Mouse (Mus musculus) liver, embryonic 11.5 days (tissue): ENCODE measurements around the gene Dusp7. TPM values are rescaled to one million over a fixed set of nuclear protein-coding genes. Genes with fewer than 3 reads are reported as not detected.
A peak's percentile ranks its signal among the peaks of the same experiment; 100 is the strongest.

Experiments
- ATAC-seq: fragments of 200-750 bp; cut with Nextera tagmentation; replicated peaks from 2 replicates; pipeline ENCODE4 v1.8.0; 2017; ENCODE audit warnings: moderate number of reproducible peaks, mild to moderate bottlenecking, moderate TSS enrichment, moderate library complexity; ENCODE audit not compliant: low FRiP score
- DNase-seq: peaks from one replicate; pipeline ENCODE4 v3.0.0-alpha.2; 2017; ENCODE audit warnings: low spot score
- H3K27ac ChIP-seq: fragments of 300-500 bp; sonication (generic); 2 replicates; pipeline ENCODE4 v1.5.1; 2014; ENCODE audit warnings: mild to moderate bottlenecking, low read depth, low read length, control low read depth
- H3K27me3 ChIP-seq: fragments of 300-500 bp; sonication (generic); replicated peaks from 2 replicates; pipeline ENCODE4 v1.6.1; 2014; ENCODE audit warnings: low read length, mixed read lengths; ENCODE audit not compliant: control insufficient read depth, insufficient read depth
- H3K36me3 ChIP-seq: fragments of 300-500 bp; sonication (generic); 2 replicates; pipeline ENCODE4 v1.6.1; 2014; ENCODE audit warnings: mild to moderate bottlenecking, low read length, moderate library complexity, mixed read lengths; ENCODE audit not compliant: control insufficient read depth, insufficient read depth
- H3K4me1 ChIP-seq: fragments of 300-500 bp; sonication (generic); replicated peaks from 2 replicates; pipeline ENCODE4 v1.6.1; 2014; ENCODE audit warnings: low read length, mixed read lengths; ENCODE audit not compliant: control insufficient read depth, insufficient read depth
- H3K4me2 ChIP-seq: fragments of 300-500 bp; sonication (generic); 2 replicates; pipeline ENCODE4 v1.6.1; 2014; ENCODE audit warnings: mild to moderate bottlenecking, control low read depth, moderate library complexity
- H3K4me3 ChIP-seq: fragments of 300-500 bp; sonication (generic); 2 replicates; pipeline ENCODE4 v1.5.1; 2014; ENCODE audit warnings: low read depth, low read length, control low read depth
- H3K9ac ChIP-seq: fragments of 300-500 bp; sonication (generic); 2 replicates; pipeline ENCODE4 v1.6.1; 2014; ENCODE audit warnings: low read depth, low read length, control low read depth
- H3K9me3 ChIP-seq: fragments of 300-500 bp; sonication (generic); 2 replicates; pipeline ENCODE4 v1.6.1; 2016; ENCODE audit warnings: low read length, inconsistent platforms, mixed read lengths; ENCODE audit not compliant: control insufficient read depth
- WGBS: fragments of 180-500 bp; shearing (Covaris S2); extraction: QIAGEN DNeasy Blood & Tissue Kit; methylation state at CpG from one replicate; pipeline ENCODE4 v1.1.7; 2014; 5-methylcytosine and 5-hydroxymethylcytosine counted together
- polyA plus RNA-seq: library from polyadenylated mRNA; unstranded; fragments of >200 nt; fragmentation: Nextera tagmentation; extraction: Ambion mirVana; gene quantifications from 2 replicates; pipeline ENCODE4 v1.2.1, GENCODE M21; 2014

Gene Dusp7
- 17.8 and 18.1 TPM in 2 replicates for polyA plus RNA-seq

DNA sequence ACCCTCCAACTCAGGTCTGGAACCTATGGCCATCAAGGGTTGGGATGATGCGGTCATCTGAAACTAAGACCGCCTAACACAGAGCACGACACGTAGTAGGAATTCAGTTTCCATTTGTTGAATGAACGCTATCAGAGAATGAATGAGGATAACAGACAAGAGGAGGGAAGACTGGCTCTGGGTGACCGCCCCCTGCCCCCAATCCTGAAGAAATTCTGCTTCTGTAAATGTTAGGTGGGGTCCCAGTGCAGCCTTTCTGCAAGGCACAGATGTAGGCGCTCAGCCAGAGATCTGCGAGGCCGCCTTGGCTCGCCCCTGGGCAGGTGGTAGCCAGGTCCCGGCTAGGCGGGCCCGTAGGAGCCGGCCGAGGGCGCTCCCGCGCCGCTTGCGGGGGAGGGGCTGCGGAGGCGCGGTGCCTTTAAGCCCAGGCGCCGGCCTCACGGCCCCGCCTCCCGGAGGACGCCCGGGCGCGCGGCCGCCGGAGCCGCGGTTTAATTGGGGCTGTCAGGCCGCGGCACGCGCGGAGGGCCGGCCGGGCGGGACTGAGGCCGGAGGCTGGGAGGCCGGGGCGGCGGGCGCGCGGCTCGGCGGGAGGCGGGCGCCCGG is at the start of gene Dusp7:
TSS of gene Dusp7 (plus strand) at position 521 of the 606 bp plus-strand sequence.
- H3K9me3 ChIP-seq, result no peaks in the 10 kb centered on the region
- H3K4me1 ChIP-seq, result peaks cover 33% of the 10 kb centered on the region
- H3K4me3 ChIP-seq, result peak within 1 kb of the TSS; percentile 84
- peak within 1 kb of the TSS; percentile 95 for H3K27ac ChIP-seq
- peak; percentile 82 for DNase-seq
- H3K36me3 ChIP-seq, result peaks cover 14% of the 10 kb centered on the region
- H3K4me2 ChIP-seq, result peak within 1 kb of the TSS; percentile 96
- peak within 1 kb of the TSS; percentile 92 for H3K9ac ChIP-seq
- WGBS, result under 1% methylated on average over 48 of the region's 57 CpGs
- no peaks in the 10 kb centered on the region for H3K27me3 ChIP-seq
- peak; percentile 68 for ATAC-seq

DNA sequence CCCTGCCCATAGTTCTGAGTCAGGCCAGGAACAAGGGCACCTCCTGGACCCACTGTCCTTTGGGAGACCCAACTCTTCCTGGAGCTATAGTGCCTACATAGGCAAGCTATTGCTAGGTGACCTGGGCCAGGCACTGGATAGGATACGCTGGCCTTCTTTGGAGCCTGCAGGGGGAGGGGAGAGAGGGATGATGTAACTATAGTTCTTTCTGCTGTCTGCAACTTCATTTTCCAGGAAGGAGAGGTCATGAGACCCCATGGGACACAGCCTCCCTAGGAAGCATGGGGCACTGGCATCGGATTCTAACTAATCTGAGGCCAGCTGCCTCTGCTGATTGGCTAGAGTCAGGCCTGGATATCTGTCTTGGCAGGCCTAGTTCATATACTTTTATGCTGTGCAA is 49.3 kb upstream of the Dusp7 start:
- ATAC-seq, result no peak; the same call in 1 of the 2 replicates
- Histone ChIP-seq H3K36me3 (no peaks in the 10 kb centered on the region), H3K27me3 (no peaks in the 10 kb centered on the region), H3K9me3 (no peaks in the 10 kb centered on the region), H3K4me2 (no peak overlapping the region), H3K27ac (no peak overlapping the region), H3K9ac (no peak overlapping the region), H3K4me3 (no peak overlapping the region), H3K4me1 (peaks cover 4% of the 10 kb centered on the region)
- WGBS, result 54% methylated on average over 2 of the region's 2 CpGs
- DNase-seq, result no peak

- Histone ChIP-seq H3K27me3 (no peaks in the 10 kb centered on the region), H3K4me3 (no peak overlapping the region), H3K4me2 (no peak overlapping the region), H3K9me3 (no peaks in the 10 kb centered on the region), H3K9ac (no peak overlapping the region), H3K4me1 (peaks cover 4% of the 10 kb centered on the region), H3K27ac (no peak overlapping the region), H3K36me3 (no peaks in the 10 kb centered on the region; the same call in 1 of the 2 replicates)
- ATAC-seq, result no peak
- WGBS, result 91% methylated on average over 3 of the region's 3 CpGs
- DNase-seq, result no peak
These were observed 45.9 kb upstream of the Dusp7 start for GRCm38 (mm10) chr9:106322497-106322896.

DNA sequence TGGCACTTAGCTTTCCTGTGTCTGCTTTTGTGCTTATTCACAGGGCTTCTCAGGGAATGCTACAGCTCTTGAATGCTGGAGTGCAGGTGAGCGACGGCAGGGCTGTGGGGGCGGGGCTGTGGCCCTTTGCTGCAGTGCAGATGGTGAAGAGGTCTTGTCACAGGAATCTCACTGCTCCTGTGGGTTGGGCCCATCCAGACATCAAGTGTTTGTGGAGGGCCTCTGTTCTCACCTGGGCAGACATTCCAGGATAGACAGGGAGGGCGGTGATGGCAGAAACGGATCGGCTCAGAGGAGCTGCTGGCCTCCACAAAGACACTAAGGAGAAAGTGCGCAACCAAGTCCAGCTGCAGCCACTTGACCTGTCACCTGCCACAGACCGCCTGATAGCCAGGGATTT is 42.2 kb upstream of the Dusp7 start:
- Histone ChIP-seq H3K4me2 (no peak overlapping the region), H3K4me1 (no peaks in the 10 kb centered on the region; the same call in 1 of the 2 replicates), H3K9me3 (no peaks in the 10 kb centered on the region), H3K36me3 (peaks cover 4% of the 10 kb centered on the region; the same call in 1 of the 2 replicates), H3K9ac (no peak overlapping the region), H3K27me3 (no peaks in the 10 kb centered on the region), H3K27ac (no peak overlapping the region), H3K4me3 (no peak overlapping the region)
- no peak for DNase-seq
- WGBS, result 80% methylated on average over 8 of the region's 8 CpGs
- ATAC-seq, result no peak

- DNase-seq (no peak), ATAC-seq (no peak)
- no peak overlapping the region for H3K27ac ChIP-seq
- H3K9me3 ChIP-seq, result no peaks in the 10 kb centered on the region
- H3K27me3 ChIP-seq, result no peaks in the 10 kb centered on the region
- H3K9ac ChIP-seq, result no peak overlapping the region
- H3K4me3 ChIP-seq, result no peak overlapping the region
- no peaks in the 10 kb centered on the region; the same call in 1 of the 2 replicates for H3K4me1 ChIP-seq
- H3K4me2 ChIP-seq, result no peak overlapping the region
- peaks cover 4% of the 10 kb centered on the region; the same call in 1 of the 2 replicates for H3K36me3 ChIP-seq
- WGBS, result 87% methylated on average over 8 of the region's 8 CpGs
These were observed 41.2 kb upstream of the Dusp7 start for GRCm38 (mm10) chr9:106327125-106327809.

- no peaks in the 10 kb centered on the region for H3K4me1 ChIP-seq
- no peak for DNase-seq
- no peaks in the 10 kb centered on the region for H3K27me3 ChIP-seq
- peaks cover 4% of the 10 kb centered on the region; the same call in 1 of the 2 replicates for H3K36me3 ChIP-seq
- H3K4me3 ChIP-seq, result no peak overlapping the region
- H3K27ac ChIP-seq, result no peak overlapping the region
- no peak overlapping the region for H3K9ac ChIP-seq
- no peaks in the 10 kb centered on the region for H3K9me3 ChIP-seq
- no peak for ATAC-seq
- WGBS, result 68% methylated on average over 7 of the region's 7 CpGs
- no peak overlapping the region for H3K4me2 ChIP-seq
These were observed 40.3 kb upstream of the Dusp7 start for GRCm38 (mm10) chr9:106328068-106328610.

DNA sequence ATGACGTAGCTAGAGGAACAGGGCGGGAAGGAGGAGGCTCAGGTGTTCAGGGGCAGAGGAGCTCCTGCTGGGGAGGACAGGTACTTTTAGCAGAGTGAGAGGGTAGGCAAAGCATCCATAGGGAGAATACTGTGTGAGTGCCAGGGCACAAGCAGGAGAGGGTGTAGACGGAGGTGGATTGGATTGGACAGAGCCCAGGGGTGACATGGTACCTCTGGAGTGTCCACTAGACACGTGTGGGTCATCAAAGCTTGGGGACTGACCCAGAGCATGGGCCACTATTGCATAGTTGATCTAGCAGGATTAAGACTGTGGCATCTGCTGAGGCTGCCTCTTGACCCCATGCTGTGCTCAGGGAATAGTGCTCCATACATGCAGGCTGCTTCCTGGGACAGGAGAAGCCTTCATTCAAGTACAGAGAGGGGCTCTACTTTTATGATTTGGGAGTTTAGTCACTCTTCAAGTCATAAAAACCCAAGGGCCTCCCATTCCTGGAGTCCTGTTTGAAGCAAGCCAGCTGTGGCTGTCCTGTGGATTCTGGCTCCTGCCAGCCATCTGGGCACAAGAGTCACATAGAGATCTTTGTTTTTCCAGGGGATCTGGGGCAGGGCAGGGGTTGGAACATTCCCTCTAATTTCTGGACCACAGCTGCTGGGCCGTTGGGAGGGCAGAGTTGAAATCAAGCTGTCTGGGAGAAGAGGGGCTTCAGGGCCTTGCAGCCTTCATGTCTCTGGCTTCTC is 39.5 kb upstream of the Dusp7 start:
- H3K27ac ChIP-seq, result no peak overlapping the region
- peaks cover 4% of the 10 kb centered on the region; the same call in 1 of the 2 replicates for H3K36me3 ChIP-seq
- no peak overlapping the region for H3K4me3 ChIP-seq
- no peak overlapping the region for H3K4me2 ChIP-seq
- no peaks in the 10 kb centered on the region for H3K9me3 ChIP-seq
- H3K4me1 ChIP-seq, result no peaks in the 10 kb centered on the region
- WGBS, result 86% methylated on average over 5 of the region's 5 CpGs
- no peaks in the 10 kb centered on the region for H3K27me3 ChIP-seq
- no peak overlapping the region for H3K9ac ChIP-seq
- DNase-seq (no peak), ATAC-seq (no peak)

GRCm38 (mm10) chr9:106332746-106333145 is 35.7 kb upstream of the Dusp7 start:
- H3K4me2 ChIP-seq, result no peak overlapping the region
- H3K4me1 ChIP-seq, result no peaks in the 10 kb centered on the region
- 49% methylated on average over 3 of the region's 3 CpGs for WGBS
- DNase-seq (no peak), ATAC-seq (no peak)
- H3K36me3 ChIP-seq, result peaks cover 4% of the 10 kb centered on the region; the same call in 1 of the 2 replicates
- no peaks in the 10 kb centered on the region for H3K27me3 ChIP-seq
- no peak overlapping the region for H3K4me3 ChIP-seq
- H3K9ac ChIP-seq, result no peak overlapping the region
- no peak overlapping the region for H3K27ac ChIP-seq
- no peaks in the 10 kb centered on the region for H3K9me3 ChIP-seq
